Mouse (Mus musculus) megakaryocyte, embryonic 14.5 days (primary cell): Measurements from ENCODE around the gene Prrt4.

Source experiments
- FLI1 ChIP-seq: IDR thresholded peaks from 2 replicates; pipeline ENCODE4 v1.6.1; 2012; ENCODE audit warnings: low read length, inconsistent platforms, mixed read lengths
- GATA1 ChIP-seq: IDR thresholded peaks from 3 replicates; pipeline ENCODE4 v1.6.1; 2012; ENCODE audit warnings: mixed read lengths, low read length, inconsistent platforms, borderline replicate concordance

- TF ChIP-seq GATA1 (no peak), FLI1 (no peak)
Measured at GRCm38 (mm10) chr6:29175113-29175512, 4.3 kb downstream of the Prrt4 start.
